Mouse (Mus musculus) kidney, postnatal 0 days (tissue): ENCODE results near the gene Brat1. TPM values are rescaled to one million over a fixed set of nuclear protein-coding genes. Genes with fewer than 3 reads are reported as not detected.
A peak's percentile ranks its signal among the peaks of the same experiment; 100 is the strongest.

ENCODE experiments used
- ATAC-seq: fragments of 200-750 bp; cut with Nextera tagmentation; replicated peaks from 2 replicates; pipeline ENCODE4 v1.8.0; 2017; ENCODE audit warnings: low read depth, moderate number of reproducible peaks, moderate TSS enrichment, moderate library complexity; ENCODE audit not compliant: low FRiP score
- DNase-seq: peaks from one replicate; pipeline ENCODE4 v3.0.0-alpha.2; 2016; ENCODE audit warnings: low spot score
- H3K27ac ChIP-seq: fragments of 300-500 bp; sonication (generic); 2 replicates; pipeline ENCODE4 v1.5.1; 2014; ENCODE audit warnings: mild to moderate bottlenecking
- H3K27me3 ChIP-seq: fragments of 300-500 bp; sonication (generic); 2 replicates; pipeline ENCODE4 v1.6.1; 2014; ENCODE audit warnings: low read length, mixed read lengths; ENCODE audit not compliant: insufficient read depth
- H3K36me3 ChIP-seq: fragments of 300-500 bp; sonication (generic); 2 replicates; pipeline ENCODE4 v1.6.1; 2014; ENCODE audit warnings: low read length, mixed read lengths; ENCODE audit not compliant: insufficient read depth
- H3K4me1 ChIP-seq: fragments of 300-500 bp; sonication (generic); replicated peaks from 2 replicates; pipeline ENCODE4 v1.6.1; 2014; ENCODE audit warnings: antibody characterized with exemption, low read length, mixed read lengths; ENCODE audit not compliant: insufficient read depth
- H3K4me2 ChIP-seq: fragments of 300-500 bp; sonication (generic); 2 replicates; pipeline ENCODE4 v1.6.1; 2014; ENCODE audit warnings: mild to moderate bottlenecking, low read length, moderate library complexity, mixed read lengths
- H3K4me3 ChIP-seq: fragments of 300-500 bp; sonication (generic); replicated peaks from 2 replicates; pipeline ENCODE4 v1.5.1; 2014; ENCODE audit warnings: low read depth, low read length
- H3K9ac ChIP-seq: fragments of 300-500 bp; sonication (generic); 2 replicates; pipeline ENCODE4 v1.6.1; 2014; ENCODE audit warnings: low read depth, low read length
- H3K9me3 ChIP-seq: fragments of 300-500 bp; sonication (generic); replicated peaks from 2 replicates; pipeline ENCODE4 v1.6.1; 2016; ENCODE audit warnings: low read length, inconsistent platforms, mixed read lengths
- CTCF ChIP-seq: IDR thresholded peaks from 2 replicates; pipeline ENCODE4 v1.5.1; 2016; ENCODE audit warnings: antibody characterized with exemption, low read depth, mild to moderate bottlenecking, moderate library complexity
- WGBS: fragments of 180-500 bp; shearing (Covaris S2); extraction: QIAGEN DNeasy Blood & Tissue Kit; methylation state at CpG from one replicate; pipeline ENCODE4 v1.1.7; 2014; 5-methylcytosine and 5-hydroxymethylcytosine counted together
- polyA plus RNA-seq: library from polyadenylated mRNA; unstranded; fragments of >200 nt; fragmentation: Nextera tagmentation; extraction: Ambion mirVana; gene quantifications from 2 replicates; pipeline ENCODE4 v1.2.1, GENCODE M21; 2015

Gene Brat1
- polyA plus RNA-seq, 1 experiment from 2014 or later, result 16.7 TPM

GRCm38 (mm10) chr5:140703480-140704377 is 1.1 kb upstream of the Brat1 start:
- Histone ChIP-seq H3K4me2 (peak overlapping the region; percentile 48; the same call in 1 of the 2 replicates), H3K36me3 (0 out of 2 replicates have a peak, but pooled peaks cover 7% of the 10 kb centered on the region), H3K4me3 (peak overlapping the region; percentile 2; the same call in 1 of the 2 replicates), H3K27ac (peak overlapping the region; percentile 90), H3K27me3 (no peaks in the 10 kb centered on the region), H3K9me3 (no peaks in the 10 kb centered on the region), H3K9ac (no peak overlapping the region), H3K4me1 (peaks cover 10% of the 10 kb centered on the region)
- ATAC-seq (no peak), DNase-seq (no peak)
- 34% methylated on average over 17 of the region's 17 CpGs for WGBS
- no peak for TF ChIP-seq CTCF

DNA sequence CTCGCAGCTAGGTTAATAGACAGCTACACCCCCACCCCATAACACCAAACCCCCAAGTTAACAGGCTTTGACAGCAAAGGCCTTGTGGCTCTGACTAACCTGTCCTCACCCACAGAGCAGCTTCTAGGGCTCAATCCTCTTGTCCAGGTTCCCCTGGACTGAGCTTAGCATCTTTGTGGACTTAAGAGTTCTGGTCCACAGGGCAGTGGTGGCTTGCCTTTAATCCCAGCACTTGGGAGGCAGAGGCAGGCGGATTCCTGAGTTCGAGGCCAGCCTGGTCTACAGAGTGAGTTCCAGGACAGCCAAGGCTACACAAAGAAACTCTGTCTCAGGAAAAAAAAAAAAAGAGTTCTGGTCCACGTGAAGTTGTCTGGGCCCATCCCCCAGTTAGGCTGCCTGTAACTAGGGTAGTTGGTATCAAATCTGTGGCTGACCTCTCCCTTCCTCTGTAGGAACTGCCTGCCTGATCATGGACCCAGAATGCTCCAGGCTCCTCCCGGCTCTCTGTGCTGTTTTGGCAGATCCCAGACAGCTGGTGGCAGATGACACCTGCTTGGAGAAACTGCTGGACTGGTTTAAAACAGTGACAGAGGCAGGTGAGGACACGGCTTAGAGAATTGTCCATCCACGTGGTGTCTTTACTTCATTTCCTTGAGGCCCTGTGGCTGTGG is 825 bp downstream of the Brat1 start:
- Histone ChIP-seq H3K9ac (peak overlapping the region; percentile 65), H3K27me3 (no peaks in the 10 kb centered on the region), H3K9me3 (no peaks in the 10 kb centered on the region), H3K4me2 (peak overlapping the region; percentile 64), H3K27ac (peak overlapping the region; percentile 79), H3K4me3 (peak overlapping the region; percentile 53), H3K4me1 (peaks cover 10% of the 10 kb centered on the region), H3K36me3 (peaks cover 13% of the 10 kb centered on the region)
- DNase-seq (peak; percentile 7), ATAC-seq (no peak)
- TF ChIP-seq CTCF, result no peak
- 48% methylated on average over 7 of the region's 7 CpGs for WGBS

- no peaks in the 10 kb centered on the region for H3K27me3 ChIP-seq
- ATAC-seq (no peak), DNase-seq (no peak)
- H3K4me2 ChIP-seq, result no peak overlapping the region
- H3K4me1 ChIP-seq, result no peaks in the 10 kb centered on the region
- 90% methylated on average over 6 of the region's 6 CpGs for WGBS
- H3K9me3 ChIP-seq, result no peaks in the 10 kb centered on the region
- H3K9ac ChIP-seq, result no peak overlapping the region
- H3K36me3 ChIP-seq, result peaks cover 49% of the 10 kb centered on the region
- H3K4me3 ChIP-seq, result no peak overlapping the region
- no peak for TF ChIP-seq CTCF
- no peak overlapping the region for H3K27ac ChIP-seq
Observed at GRCm38 (mm10) chr5:140710315-140710714, 5.5 kb downstream of the Brat1 start.

DNA sequence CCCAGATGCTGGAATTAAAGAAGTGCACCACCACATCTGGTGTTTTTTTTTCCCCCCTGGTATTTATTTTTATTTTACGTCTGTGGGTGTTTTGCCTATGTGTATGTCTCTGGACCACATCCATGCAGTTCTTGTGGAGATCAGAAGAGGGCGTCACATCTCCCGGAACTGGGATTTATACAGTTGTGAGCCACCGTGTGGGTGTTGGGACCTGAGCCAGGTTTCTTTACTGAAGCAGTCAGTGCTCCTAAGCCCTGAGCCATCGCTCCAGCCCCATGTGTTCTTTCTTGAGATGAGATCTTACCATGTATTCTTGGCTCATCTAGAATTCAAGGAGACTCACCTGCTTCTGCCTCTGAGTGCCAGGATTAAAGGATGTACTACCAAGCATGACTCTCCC is 6.2 kb downstream of the Brat1 start:
- no peaks in the 10 kb centered on the region for H3K4me1 ChIP-seq
- no peak overlapping the region for H3K9ac ChIP-seq
- no peak overlapping the region for H3K27ac ChIP-seq
- no peaks in the 10 kb centered on the region for H3K27me3 ChIP-seq
- H3K36me3 ChIP-seq, result peaks cover 56% of the 10 kb centered on the region
- H3K4me3 ChIP-seq, result no peak overlapping the region
- 77% methylated on average over 5 of the region's 5 CpGs for WGBS
- no peak for DNase-seq
- ATAC-seq, result no peak
- no peaks in the 10 kb centered on the region for H3K9me3 ChIP-seq
- no peak overlapping the region for H3K4me2 ChIP-seq
- no peak for TF ChIP-seq CTCF

DNA sequence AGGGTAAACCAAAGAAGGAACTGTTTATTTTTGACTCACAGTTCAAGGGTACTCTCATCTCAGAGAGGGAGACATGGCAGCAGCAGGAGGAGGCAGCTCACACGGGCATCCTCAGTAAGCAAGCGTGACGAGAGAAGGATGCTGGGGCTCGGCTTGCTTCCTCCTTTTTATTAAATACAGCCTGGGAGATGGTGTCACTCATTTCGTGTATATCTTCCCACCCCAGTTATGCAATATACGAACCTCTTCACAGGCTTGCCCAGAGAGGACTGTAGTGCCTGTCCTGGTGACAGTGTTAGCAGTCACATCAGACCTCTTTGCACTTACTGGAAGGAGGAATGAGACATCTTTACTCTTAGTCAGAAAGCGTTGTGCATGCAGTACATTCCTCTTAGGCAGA is 16.0 kb downstream of the Brat1 start:
- H3K27me3 ChIP-seq, result no peaks in the 10 kb centered on the region
- no peak overlapping the region for H3K4me3 ChIP-seq
- no peak overlapping the region for H3K27ac ChIP-seq
- H3K4me1 ChIP-seq, result no peaks in the 10 kb centered on the region
- TF ChIP-seq CTCF, result no peak
- no peak for ATAC-seq
- WGBS, result 80% methylated on average over 7 of the region's 7 CpGs
- H3K9ac ChIP-seq, result no peak overlapping the region
- H3K4me2 ChIP-seq, result no peak overlapping the region
- DNase-seq, result no peak
- H3K36me3 ChIP-seq, result peaks cover 34% of the 10 kb centered on the region
- no peaks in the 10 kb centered on the region for H3K9me3 ChIP-seq

GRCm38 (mm10) chr5:140722121-140722520 is 17.3 kb downstream of the Brat1 start:
- Histone ChIP-seq H3K4me1 (no peaks in the 10 kb centered on the region), H3K9ac (no peak overlapping the region), H3K4me2 (no peak overlapping the region), H3K27ac (no peak overlapping the region), H3K9me3 (no peaks in the 10 kb centered on the region), H3K4me3 (no peak overlapping the region), H3K36me3 (peaks cover 24% of the 10 kb centered on the region), H3K27me3 (no peaks in the 10 kb centered on the region)
- no peak for TF ChIP-seq CTCF
- DNase-seq (no peak), ATAC-seq (no peak)
- WGBS, result 78% methylated on average over 3 of the region's 3 CpGs
